Mouse (Mus musculus): ENCODE measurements at regions not wholly inside any gene's neighbourhood (a gene's known extent, or its start where the extent isn't known, plus 50 kb on each side); places are given as distances from the start of the nearest gene placed in this dataset.

GRCm38 (mm10) chr12:47466740-47467139 lies 648.0 kb upstream of the Nova1 start:
- no peaks in the 10 kb centered on the region for H3K9me3 ChIP-seq
- no peaks in the 10 kb centered on the region for H3K36me3 ChIP-seq
- no peak overlapping the region for H3K27ac ChIP-seq
- no peak overlapping the region for H3K4me2 ChIP-seq
- no peak for ATAC-seq (ENCODE audit: insufficient read depth, low FRiP score, low read depth)
- WGBS: 85% methylated on average over 1 of the region's 1 CpGs
- no peak overlapping the region for H3K4me3 ChIP-seq (replicated peaks)
- no peaks in the 10 kb centered on the region for H3K27me3 ChIP-seq (replicated peaks)
- no peak overlapping the region for H3K9ac ChIP-seq
- no peaks in the 10 kb centered on the region for H3K4me1 ChIP-seq

DNA sequence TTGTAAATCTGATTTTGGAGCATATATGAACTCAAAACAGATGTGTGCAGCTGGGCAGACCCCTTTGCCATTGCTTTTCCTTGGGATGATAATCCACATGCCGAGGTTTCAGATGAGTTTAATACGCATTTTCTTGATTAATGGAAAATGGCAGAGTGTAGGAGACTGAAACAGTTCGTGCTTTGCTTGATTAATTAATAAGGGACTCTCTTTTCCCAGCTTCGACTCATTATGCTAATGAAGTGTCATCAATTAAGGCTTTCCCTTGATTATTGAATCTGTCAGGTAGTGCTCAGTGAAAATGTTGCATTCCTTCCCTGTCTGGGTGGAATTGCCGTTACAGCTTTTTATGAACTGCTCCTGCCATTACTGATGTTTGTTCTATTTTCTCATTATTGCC lies 647.2 kb upstream of the Nova1 start:
- Histone ChIP-seq H3K9ac (no peak overlapping the region), H3K36me3 (no peaks in the 10 kb centered on the region), H3K4me2 (no peak overlapping the region), H3K4me3 (replicated peaks) (no peak overlapping the region), H3K9me3 (no peaks in the 10 kb centered on the region), H3K27me3 (replicated peaks) (no peaks in the 10 kb centered on the region), H3K27ac (no peak overlapping the region), H3K4me1 (no peaks in the 10 kb centered on the region)
- WGBS: 56% methylated on average over 5 of the region's 5 CpGs
- ATAC-seq (ENCODE audit: insufficient read depth, low FRiP score, low read depth): no peak

- Histone ChIP-seq H3K36me3 (no peaks in the 10 kb centered on the region), H3K9ac (no peak overlapping the region), H3K27me3 (replicated peaks) (no peaks in the 10 kb centered on the region), H3K4me1 (no peaks in the 10 kb centered on the region), H3K4me3 (replicated peaks) (no peak overlapping the region), H3K9me3 (no peaks in the 10 kb centered on the region), H3K27ac (no peak overlapping the region), H3K4me2 (no peak overlapping the region)
- ATAC-seq (ENCODE audit: insufficient read depth, low FRiP score, low read depth): no peak
- 44% methylated on average over 1 of the region's 1 CpGs for WGBS
These were observed 612.9 kb upstream of the Nova1 start for GRCm38 (mm10) chr12:47431669-47432068.

DNA sequence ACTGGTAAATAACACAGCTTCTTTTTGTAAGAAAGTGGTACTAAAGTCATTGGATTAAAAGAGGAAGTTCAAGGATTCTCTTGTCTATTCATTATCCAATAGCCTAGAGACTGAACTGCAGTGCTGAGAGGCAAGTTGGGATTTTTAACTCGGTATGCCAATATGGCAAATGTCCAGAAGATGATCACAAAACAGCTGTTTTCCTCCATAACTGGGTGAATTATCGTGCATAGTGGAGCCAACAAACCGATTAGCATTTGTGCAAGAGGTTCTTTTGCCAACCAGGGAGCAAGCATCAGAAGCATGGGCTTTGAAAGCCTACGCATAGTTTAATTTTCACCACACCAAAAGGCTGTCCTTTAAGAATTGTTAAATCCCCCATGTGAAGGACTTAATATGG lies 593.5 kb upstream of the Nova1 start:
- Histone ChIP-seq H3K27ac (no peak overlapping the region), H3K27me3 (replicated peaks) (no peaks in the 10 kb centered on the region), H3K9ac (no peak overlapping the region), H3K36me3 (no peaks in the 10 kb centered on the region), H3K4me1 (no peaks in the 10 kb centered on the region), H3K4me2 (no peak overlapping the region), H3K4me3 (replicated peaks) (no peak overlapping the region), H3K9me3 (no peaks in the 10 kb centered on the region)
- ATAC-seq (ENCODE audit: insufficient read depth, low FRiP score, low read depth): no peak
- 77% methylated on average over 4 of the region's 4 CpGs for WGBS

DNA sequence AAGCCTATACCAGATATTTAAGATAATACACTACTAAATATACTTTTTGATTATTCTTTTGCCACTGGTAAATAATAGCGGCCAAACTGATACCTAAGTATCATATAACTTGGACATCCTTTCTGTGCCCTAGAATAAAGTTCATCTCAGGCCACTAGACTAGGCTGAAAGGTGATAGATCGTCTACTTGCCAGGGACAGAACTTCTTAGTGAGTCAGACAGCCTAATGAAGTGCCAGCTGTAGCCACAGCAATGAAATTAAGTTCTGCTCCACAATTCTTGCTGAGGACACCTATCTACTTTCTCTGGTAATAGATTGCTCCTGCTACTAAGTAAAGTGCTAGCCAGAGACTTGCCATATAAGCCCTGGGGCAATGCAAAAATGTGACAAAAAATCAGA lies 587.8 kb upstream of the Nova1 start:
- Histone ChIP-seq H3K4me2 (no peak overlapping the region), H3K36me3 (no peaks in the 10 kb centered on the region), H3K27me3 (replicated peaks) (no peaks in the 10 kb centered on the region), H3K4me3 (replicated peaks) (no peak overlapping the region), H3K9ac (no peak overlapping the region), H3K27ac (no peak overlapping the region), H3K4me1 (no peaks in the 10 kb centered on the region), H3K9me3 (no peaks in the 10 kb centered on the region)
- no peak for ATAC-seq (ENCODE audit: insufficient read depth, low FRiP score, low read depth)
- WGBS: 75% methylated on average over 2 of the region's 2 CpGs

DNA sequence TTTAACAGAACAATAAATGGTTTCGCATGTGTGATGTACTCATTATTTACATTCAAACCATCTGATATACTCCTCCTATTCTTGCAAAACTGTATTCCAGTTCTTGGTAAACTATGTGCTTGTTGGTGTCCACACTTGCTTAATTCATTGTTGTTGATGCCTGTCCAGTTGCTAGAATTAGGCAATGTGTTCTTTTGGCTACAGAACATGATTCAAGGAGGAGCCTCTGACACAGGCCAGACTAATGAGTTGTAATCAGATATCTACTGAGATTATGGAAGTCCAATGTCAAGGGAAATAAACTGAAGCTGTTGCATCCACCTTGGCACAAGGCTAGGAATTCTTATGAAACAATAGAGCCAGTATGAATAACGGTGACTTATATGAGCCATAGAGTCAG lies 587.4 kb upstream of the Nova1 start:
- H3K4me1 ChIP-seq: no peaks in the 10 kb centered on the region
- H3K9me3 ChIP-seq: no peaks in the 10 kb centered on the region
- no peaks in the 10 kb centered on the region for H3K36me3 ChIP-seq
- ATAC-seq (ENCODE audit: insufficient read depth, low FRiP score, low read depth): no peak
- no peak overlapping the region for H3K27ac ChIP-seq
- H3K27me3 ChIP-seq (replicated peaks): no peaks in the 10 kb centered on the region
- 86% methylated on average over 2 of the region's 2 CpGs for WGBS
- no peak overlapping the region for H3K9ac ChIP-seq
- no peak overlapping the region for H3K4me3 ChIP-seq (replicated peaks)
- no peak overlapping the region for H3K4me2 ChIP-seq

GRCm38 (mm10) chr12:47383225-47383624 lies 564.5 kb upstream of the Nova1 start:
- no peak overlapping the region for H3K27ac ChIP-seq
- ATAC-seq (ENCODE audit: insufficient read depth, low FRiP score, low read depth): no peak
- no peak overlapping the region for H3K9ac ChIP-seq
- H3K4me1 ChIP-seq: no peaks in the 10 kb centered on the region
- no peak overlapping the region for H3K4me2 ChIP-seq
- H3K36me3 ChIP-seq: no peaks in the 10 kb centered on the region
- WGBS: 87% methylated on average over 1 of the region's 1 CpGs
- no peaks in the 10 kb centered on the region for H3K9me3 ChIP-seq
- no peaks in the 10 kb centered on the region for H3K27me3 ChIP-seq (replicated peaks)
- H3K4me3 ChIP-seq (replicated peaks): no peak overlapping the region

- Histone ChIP-seq H3K27me3 (replicated peaks) (no peaks in the 10 kb centered on the region), H3K4me2 (no peak overlapping the region), H3K4me1 (no peaks in the 10 kb centered on the region), H3K9me3 (no peaks in the 10 kb centered on the region), H3K27ac (no peak overlapping the region), H3K4me3 (replicated peaks) (no peak overlapping the region), H3K36me3 (no peaks in the 10 kb centered on the region), H3K9ac (no peak overlapping the region)
- 55% methylated on average over 2 of the region's 2 CpGs for WGBS
- no peak for ATAC-seq (ENCODE audit: insufficient read depth, low FRiP score, low read depth)
These were observed 534.5 kb upstream of the Nova1 start for GRCm38 (mm10) chr12:47353269-47353668.

- Histone ChIP-seq H3K4me3 (replicated peaks) (no peak overlapping the region), H3K4me2 (no peak overlapping the region), H3K9ac (no peak overlapping the region), H3K27me3 (replicated peaks) (no peaks in the 10 kb centered on the region), H3K27ac (no peak overlapping the region), H3K9me3 (no peaks in the 10 kb centered on the region), H3K36me3 (no peaks in the 10 kb centered on the region), H3K4me1 (no peaks in the 10 kb centered on the region)
- WGBS: 87% methylated on average over 1 of the region's 1 CpGs
- ATAC-seq (ENCODE audit: insufficient read depth, low FRiP score, low read depth): no peak
These were observed 532.5 kb upstream of the Nova1 start for GRCm38 (mm10) chr12:47351229-47351628.

- Histone ChIP-seq H3K36me3 (no peaks in the 10 kb centered on the region), H3K27me3 (replicated peaks) (no peaks in the 10 kb centered on the region), H3K9me3 (no peaks in the 10 kb centered on the region), H3K4me2 (no peak overlapping the region), H3K27ac (no peak overlapping the region), H3K4me1 (no peaks in the 10 kb centered on the region), H3K9ac (no peak overlapping the region), H3K4me3 (replicated peaks) (no peak overlapping the region)
- 24% methylated on average over 2 of the region's 2 CpGs for WGBS
- ATAC-seq (ENCODE audit: insufficient read depth, low FRiP score, low read depth): no peak
These were observed 494.7 kb upstream of the Nova1 start for GRCm38 (mm10) chr12:47313413-47313812.

GRCm38 (mm10) chr12:47275904-47276303 lies 457.2 kb upstream of the Nova1 start:
- H3K4me2 ChIP-seq: no peak overlapping the region
- H3K4me1 ChIP-seq: no peaks in the 10 kb centered on the region
- H3K27ac ChIP-seq: no peak overlapping the region
- H3K9me3 ChIP-seq: no peaks in the 10 kb centered on the region
- H3K4me3 ChIP-seq (replicated peaks): no peak overlapping the region
- no peaks in the 10 kb centered on the region for H3K27me3 ChIP-seq (replicated peaks)
- H3K36me3 ChIP-seq: no peaks in the 10 kb centered on the region
- WGBS: 38% methylated on average over 3 of the region's 3 CpGs
- no peak for ATAC-seq (ENCODE audit: insufficient read depth, low FRiP score, low read depth)
- H3K9ac ChIP-seq: no peak overlapping the region

- H3K4me3 ChIP-seq (replicated peaks): no peak overlapping the region
- WGBS: 76% methylated on average over 2 of the region's 2 CpGs
- H3K27ac ChIP-seq: no peak overlapping the region
- H3K9me3 ChIP-seq: no peaks in the 10 kb centered on the region
- H3K4me1 ChIP-seq: no peaks in the 10 kb centered on the region
- no peak overlapping the region for H3K9ac ChIP-seq
- H3K27me3 ChIP-seq (replicated peaks): no peaks in the 10 kb centered on the region
- no peak for ATAC-seq (ENCODE audit: insufficient read depth, low FRiP score, low read depth)
- H3K36me3 ChIP-seq: no peaks in the 10 kb centered on the region
- no peak overlapping the region for H3K4me2 ChIP-seq
These were observed 453.6 kb upstream of the Nova1 start for GRCm38 (mm10) chr12:47272309-47272708.

DNA sequence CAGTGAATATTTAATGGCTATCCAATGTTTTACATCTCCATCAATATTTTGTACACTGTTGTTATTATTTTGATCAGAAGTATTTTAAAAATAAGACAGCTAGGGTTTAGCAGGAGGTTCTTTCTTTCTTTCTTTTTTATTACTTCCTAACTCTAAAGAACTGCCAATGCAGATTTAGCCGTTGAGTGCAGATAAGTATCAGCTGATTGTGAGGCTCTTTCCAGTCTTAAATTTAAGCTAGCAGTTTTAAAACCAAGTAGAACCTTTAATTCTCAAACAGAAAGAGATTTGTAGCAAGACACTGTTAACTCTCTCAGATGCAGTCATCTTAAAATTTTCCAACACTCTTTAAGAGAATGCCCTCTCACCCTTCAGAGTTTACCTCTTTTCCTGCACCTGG lies 445.4 kb upstream of the Nova1 start:
- Histone ChIP-seq H3K4me3 (replicated peaks) (no peak overlapping the region), H3K4me2 (no peak overlapping the region), H3K36me3 (no peaks in the 10 kb centered on the region), H3K9me3 (no peaks in the 10 kb centered on the region), H3K27me3 (replicated peaks) (no peaks in the 10 kb centered on the region), H3K27ac (no peak overlapping the region), H3K9ac (no peak overlapping the region), H3K4me1 (no peaks in the 10 kb centered on the region)
- ATAC-seq (ENCODE audit: insufficient read depth, low FRiP score, low read depth): no peak
- 53% methylated on average over 1 of the region's 1 CpGs for WGBS

All from stomach, embryonic 15.5 days (tissue).